Mouse (Mus musculus) limb, embryonic 11.5 days (tissue): ENCODE results near the gene Nfe2l2. TPM values are rescaled to one million over a fixed set of nuclear protein-coding genes. Genes with fewer than 3 reads are reported as not detected.

Experiments used
- ATAC-seq: fragments of 200-750 bp; cut with Nextera tagmentation; 2 replicates; pipeline ENCODE4 v1.8.0; 2017; ENCODE audit warnings: low read depth; ENCODE audit not compliant: insufficient number of reproducible peaks, low FRiP score, low TSS enrichment
- DNase-seq: peaks from one replicate; pipeline ENCODE4 v3.0.0-alpha.2; 2015; ENCODE audit warnings: low spot score
- H3K27ac ChIP-seq: fragments of 300-500 bp; sonication (generic); replicated peaks from 2 replicates; pipeline ENCODE4 v1.5.1; 2014; ENCODE audit warnings: low read depth, mild to moderate bottlenecking, low read length
- H3K27me3 ChIP-seq: fragments of 300-500 bp; sonication (generic); 2 replicates; pipeline ENCODE4 v1.6.1; 2014; ENCODE audit warnings: mild to moderate bottlenecking, low read length, mixed read lengths; ENCODE audit not compliant: control insufficient read depth, insufficient read depth
- H3K36me3 ChIP-seq: fragments of 300-500 bp; sonication (generic); 2 replicates; pipeline ENCODE4 v1.6.1; 2014; ENCODE audit warnings: mild to moderate bottlenecking, low read length, moderate library complexity, mixed read lengths; ENCODE audit not compliant: control insufficient read depth, insufficient read depth
- H3K4me1 ChIP-seq: fragments of 300-500 bp; sonication (generic); 2 replicates; pipeline ENCODE4 v1.6.1; 2014; ENCODE audit warnings: low read length, mixed read lengths; ENCODE audit not compliant: control insufficient read depth, insufficient read depth
- H3K4me2 ChIP-seq: fragments of 300-500 bp; sonication (generic); 2 replicates; pipeline ENCODE4 v1.6.1; 2014; ENCODE audit warnings: low read depth, mild to moderate bottlenecking, moderate library complexity; ENCODE audit not compliant: severe bottlenecking
- H3K4me3 ChIP-seq: fragments of 300-500 bp; sonication (generic); 2 replicates; pipeline ENCODE4 v1.5.1; 2014; ENCODE audit warnings: low read depth, low read length
- H3K9ac ChIP-seq: fragments of 300-500 bp; sonication (generic); 2 replicates; pipeline ENCODE4 v1.6.1; 2014; ENCODE audit warnings: mild to moderate bottlenecking, low read length
- H3K9me3 ChIP-seq: fragments of 300-500 bp; sonication (generic); 2 replicates; pipeline ENCODE4 v1.6.1; 2016; ENCODE audit warnings: low read length; ENCODE audit not compliant: control insufficient read depth
- WGBS: fragments of 180-500 bp; shearing (Covaris S2); extraction: QIAGEN DNeasy Blood & Tissue Kit; methylation state at CpG from one replicate; pipeline ENCODE4 v1.1.7; 2014; 5-methylcytosine and 5-hydroxymethylcytosine counted together
- polyA plus RNA-seq: library from polyadenylated mRNA; unstranded; fragments of >200 nt; fragmentation: Nextera tagmentation; extraction: Ambion mirVana; gene quantifications from 2 replicates; pipeline ENCODE4 v1.2.1, GENCODE M21; 2014

Nfe2l2 gene
- 42.1 and 45.3 TPM in 2 replicates for polyA plus RNA-seq

DNA sequence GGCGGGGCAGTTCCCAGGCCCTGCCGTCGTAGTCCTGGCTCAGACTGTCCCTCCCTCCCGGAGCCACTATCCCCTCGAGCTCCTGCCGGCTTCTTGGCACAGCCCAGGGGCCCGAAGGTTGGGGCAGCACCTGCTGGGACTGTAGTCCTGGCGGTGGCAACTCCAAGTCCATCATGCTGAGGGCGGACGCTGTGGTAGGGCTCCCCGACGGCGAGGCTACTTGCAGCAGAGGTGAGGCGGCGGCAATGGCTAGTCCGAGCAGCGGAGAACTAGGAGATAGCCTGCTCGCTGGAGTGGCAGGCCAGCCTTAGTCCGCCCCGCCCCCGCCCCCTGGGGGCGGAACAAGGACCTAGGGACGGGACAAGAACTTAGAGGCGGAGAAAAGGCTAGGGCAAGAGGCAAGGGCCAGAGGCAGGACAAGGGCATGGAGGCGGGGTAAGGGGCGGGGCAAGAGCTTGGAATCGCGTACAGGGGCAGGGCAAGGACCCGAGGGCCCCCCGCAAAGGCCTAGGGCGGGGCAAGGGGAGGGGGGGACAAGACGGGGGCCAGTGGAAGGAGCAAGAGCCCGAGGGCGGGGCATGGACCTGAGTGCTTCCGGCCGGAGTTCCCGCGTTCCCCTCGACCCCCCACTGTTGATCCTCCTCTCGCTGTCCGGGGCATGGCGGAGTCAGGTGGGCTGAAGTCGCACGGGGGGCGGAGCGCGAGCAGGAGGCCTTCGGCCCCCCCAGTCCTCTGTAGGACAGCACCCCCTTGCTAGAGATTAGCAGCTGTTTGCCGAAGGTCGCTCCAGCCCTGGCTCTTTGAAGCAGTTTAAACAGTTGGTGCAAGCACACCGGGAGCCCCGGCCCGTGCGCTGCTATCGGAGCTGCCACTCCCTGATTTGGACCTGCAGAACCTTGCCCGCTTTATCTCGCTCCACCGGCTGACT, at the start of gene Nfe2l2:
TSS of gene Nfe2l2 (minus strand) at position 408 of the 928 bp plus-strand sequence.
- Histone ChIP-seq H3K9ac (peak within 1 kb of the TSS; percentile 86), H3K9me3 (no peaks in the 10 kb centered on the region), H3K4me3 (peak within 1 kb of the TSS; percentile 86), H3K36me3 (no peaks in the 10 kb centered on the region), H3K27me3 (no peaks in the 10 kb centered on the region), H3K4me2 (peak within 1 kb of the TSS; percentile 88), H3K27ac (peak within 1 kb of the TSS; percentile 93), H3K4me1 (peaks cover 13% of the 10 kb centered on the region)
- peak; percentile 98 for DNase-seq
- WGBS, result under 1% methylated on average over 54 of the region's 58 CpGs
- ATAC-seq, result peak; percentile 92

DNA sequence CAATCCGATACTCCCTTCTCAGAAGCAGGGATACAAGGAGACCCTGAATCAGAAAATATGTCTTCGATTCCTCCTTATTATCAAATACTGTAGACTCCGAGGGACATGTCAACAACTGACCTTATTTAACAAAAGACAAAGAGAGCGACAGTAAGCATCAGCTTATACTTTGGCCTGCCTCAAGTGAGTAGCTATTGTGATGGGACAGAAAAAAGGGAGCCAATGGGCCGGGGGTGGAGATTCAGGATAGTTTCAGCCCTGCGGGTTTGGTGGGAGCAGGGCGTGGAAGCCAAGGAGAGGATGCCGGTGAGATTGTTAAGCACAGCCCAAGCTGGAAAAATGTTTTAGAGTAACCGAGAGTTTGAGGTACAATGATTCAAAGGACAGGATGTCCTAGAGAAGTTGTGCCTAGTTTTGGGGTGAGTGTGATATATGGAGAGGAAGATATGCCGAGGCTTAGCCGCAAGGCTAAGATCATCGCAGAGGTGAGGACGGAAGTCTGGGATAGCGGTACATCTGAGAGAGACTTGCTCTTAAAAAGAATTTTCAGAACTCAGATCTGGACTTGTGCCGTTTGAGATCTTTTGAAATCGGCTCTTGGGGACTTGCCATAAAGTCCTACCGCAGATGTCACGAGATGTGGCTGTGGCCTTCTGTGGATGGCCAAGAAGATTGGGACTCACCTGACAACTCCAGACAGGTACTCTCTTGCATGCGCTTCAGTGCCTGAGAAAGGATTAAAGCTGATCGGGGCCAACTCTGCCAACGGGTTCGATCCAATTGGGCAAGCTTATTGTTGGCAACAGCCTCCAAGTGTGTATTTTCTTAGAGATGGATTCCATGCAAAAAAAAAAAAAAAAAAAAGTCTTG, 48.1 kb upstream of the Nfe2l2 start:
- Histone ChIP-seq H3K4me3 (no peak overlapping the region), H3K9me3 (no peaks in the 10 kb centered on the region), H3K36me3 (no peaks in the 10 kb centered on the region), H3K27me3 (no peaks in the 10 kb centered on the region), H3K27ac (no peak overlapping the region), H3K4me2 (no peak overlapping the region), H3K9ac (no peak overlapping the region), H3K4me1 (peaks cover 5% of the 10 kb centered on the region)
- no peak for DNase-seq
- WGBS, result 92% methylated on average over 22 of the region's 22 CpGs
- no peak for ATAC-seq

DNA sequence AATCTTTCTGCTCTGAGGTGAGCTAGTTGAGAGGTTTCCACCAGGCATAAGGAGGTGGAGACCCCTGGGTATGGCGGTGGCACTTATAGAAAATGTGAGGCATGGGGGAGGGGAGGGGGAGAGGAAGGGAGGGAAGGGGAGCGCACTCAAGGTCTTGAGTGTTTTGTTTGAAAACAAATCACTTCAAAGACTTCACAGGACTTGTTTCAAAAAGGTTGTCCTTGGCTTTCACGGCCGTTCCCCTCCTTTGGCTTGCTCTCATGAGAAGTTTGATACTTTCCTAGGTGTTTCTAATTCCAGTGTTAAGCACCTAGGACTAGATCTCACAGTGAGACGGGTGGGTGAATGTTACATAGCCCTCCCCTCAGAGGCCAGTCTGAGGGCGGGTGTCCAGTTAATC, 47.5 kb upstream of the Nfe2l2 start:
- DNase-seq (no peak), ATAC-seq (no peak)
- no peak overlapping the region for H3K27ac ChIP-seq
- H3K4me3 ChIP-seq, result no peak overlapping the region
- 72% methylated on average over 6 of the region's 6 CpGs for WGBS
- no peaks in the 10 kb centered on the region for H3K27me3 ChIP-seq
- no peak overlapping the region for H3K4me2 ChIP-seq
- H3K36me3 ChIP-seq, result no peaks in the 10 kb centered on the region
- no peaks in the 10 kb centered on the region for H3K9me3 ChIP-seq
- no peak overlapping the region for H3K9ac ChIP-seq
- no peaks in the 10 kb centered on the region; the same call in 1 of the 2 replicates for H3K4me1 ChIP-seq

DNA sequence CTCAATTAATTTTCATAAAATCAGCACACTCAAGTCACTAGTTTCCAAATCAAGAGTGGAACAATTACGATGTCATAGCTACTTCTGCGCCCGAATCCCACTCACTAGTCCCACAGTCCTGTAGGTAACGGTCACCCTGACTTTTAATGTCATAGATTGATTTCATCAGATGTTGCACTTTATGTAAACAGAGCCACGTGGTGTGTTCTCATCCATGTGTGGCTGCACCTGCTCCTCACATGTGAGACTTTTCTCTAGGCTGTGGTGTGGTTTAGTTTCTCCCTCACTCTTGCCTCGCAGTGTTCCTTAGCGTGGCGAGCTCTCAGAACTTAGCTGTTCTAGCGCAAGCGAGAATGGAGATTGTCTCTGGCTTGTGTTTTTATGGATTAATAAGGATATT, 46.4 kb upstream of the Nfe2l2 start:
- no peaks in the 10 kb centered on the region for H3K27me3 ChIP-seq
- WGBS, result 90% methylated on average over 10 of the region's 10 CpGs
- no peak overlapping the region for H3K27ac ChIP-seq
- H3K4me2 ChIP-seq, result no peak overlapping the region
- no peaks in the 10 kb centered on the region for H3K4me1 ChIP-seq
- no peaks in the 10 kb centered on the region for H3K9me3 ChIP-seq
- DNase-seq (no peak), ATAC-seq (no peak)
- H3K9ac ChIP-seq, result no peak overlapping the region
- no peaks in the 10 kb centered on the region for H3K36me3 ChIP-seq
- H3K4me3 ChIP-seq, result no peak overlapping the region

DNA sequence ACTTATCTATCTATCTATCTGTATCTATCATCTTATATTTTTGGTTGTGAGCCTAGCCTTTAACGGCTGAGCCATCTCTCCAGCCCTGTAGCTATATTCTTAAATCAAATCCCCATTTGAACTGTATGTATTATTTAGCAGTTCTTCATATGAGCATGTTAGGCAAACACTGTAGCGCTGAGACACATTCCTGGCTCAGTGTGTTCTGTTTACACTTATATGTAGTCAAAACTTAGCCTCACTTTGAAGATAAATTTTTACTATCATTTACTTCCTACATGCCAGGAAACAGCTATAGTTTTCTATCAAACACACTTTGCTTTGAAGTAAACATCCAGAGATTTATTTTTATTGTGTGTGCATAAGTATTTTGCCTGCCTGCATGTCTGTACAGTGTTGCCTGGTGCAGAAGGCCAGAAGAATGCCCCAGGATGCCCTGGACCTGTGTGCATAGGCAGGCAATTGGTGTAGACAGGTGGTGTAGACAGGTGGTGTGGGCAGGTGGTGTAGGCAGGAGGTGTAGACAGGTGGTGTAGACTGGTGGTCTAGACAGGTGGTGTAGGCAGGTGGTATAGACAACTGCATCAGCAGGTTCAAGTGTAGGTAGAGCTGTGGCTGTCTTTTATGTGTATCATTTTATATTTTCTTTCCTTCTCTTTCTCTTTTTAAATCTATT, 45.7 kb upstream of the Nfe2l2 start:
- Histone ChIP-seq H3K36me3 (no peaks in the 10 kb centered on the region), H3K27ac (no peak overlapping the region), H3K27me3 (no peaks in the 10 kb centered on the region), H3K4me3 (no peak overlapping the region), H3K9me3 (no peaks in the 10 kb centered on the region), H3K9ac (no peak overlapping the region), H3K4me2 (no peak overlapping the region), H3K4me1 (no peaks in the 10 kb centered on the region)
- DNase-seq, result no peak
- 98% methylated on average over 2 of the region's 2 CpGs for WGBS
- ATAC-seq, result no peak

DNA sequence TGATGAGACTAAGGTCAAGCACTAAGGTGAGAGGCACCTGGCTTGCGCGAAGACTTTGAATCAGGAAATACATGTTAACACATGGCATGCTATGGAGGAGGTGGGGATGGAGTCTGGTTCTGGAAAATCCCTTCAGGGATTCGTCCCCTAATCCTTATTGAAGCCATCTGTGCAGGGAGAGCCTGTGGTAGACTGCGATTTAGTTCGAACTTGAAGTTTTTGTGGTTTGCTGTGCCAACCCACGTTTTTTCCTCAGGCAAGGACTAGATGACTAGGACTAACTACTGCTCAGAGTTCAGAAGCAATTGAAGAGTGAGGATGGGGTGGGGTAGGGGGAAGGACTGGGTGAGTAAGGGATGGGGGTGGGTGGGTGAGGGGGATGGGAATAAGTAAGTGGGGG, 44.4 kb upstream of the Nfe2l2 start:
- WGBS, result 73% methylated on average over 6 of the region's 6 CpGs
- Histone ChIP-seq H3K4me1 (no peaks in the 10 kb centered on the region), H3K27ac (no peak overlapping the region), H3K4me3 (no peak overlapping the region), H3K4me2 (no peak overlapping the region), H3K27me3 (no peaks in the 10 kb centered on the region), H3K36me3 (no peaks in the 10 kb centered on the region), H3K9ac (no peak overlapping the region), H3K9me3 (no peaks in the 10 kb centered on the region)
- ATAC-seq (no peak), DNase-seq (no peak)

DNA sequence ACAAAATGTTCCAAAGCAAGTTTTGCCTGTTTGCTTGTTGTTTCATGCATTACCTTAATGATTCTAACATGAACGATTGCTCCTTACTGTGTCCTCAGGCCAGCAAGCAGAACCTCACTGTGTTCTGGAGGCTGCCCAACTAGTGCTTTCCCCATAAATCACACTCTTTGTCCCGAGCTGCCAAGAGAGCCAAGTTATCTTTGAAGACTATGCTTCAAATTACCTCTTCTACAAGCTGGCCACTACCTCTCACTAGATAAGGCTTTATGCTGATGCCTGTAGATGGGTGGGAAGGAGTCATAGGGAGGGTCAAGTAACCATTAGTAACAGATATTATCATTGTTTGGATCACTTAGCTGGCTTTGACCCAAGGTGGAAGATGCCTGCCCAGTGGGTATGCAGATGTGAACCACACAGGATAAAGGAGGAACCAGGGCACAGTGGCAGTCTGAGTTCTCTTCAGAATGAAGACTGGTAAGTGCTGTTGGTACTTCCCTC, 32.6 kb upstream of the Nfe2l2 start:
- no peaks in the 10 kb centered on the region for H3K27me3 ChIP-seq
- H3K4me3 ChIP-seq, result no peak overlapping the region
- ATAC-seq (no peak), DNase-seq (no peak)
- no peaks in the 10 kb centered on the region for H3K36me3 ChIP-seq
- H3K9ac ChIP-seq, result no peak overlapping the region
- no peak overlapping the region for H3K4me2 ChIP-seq
- WGBS, result 68% methylated on average over 2 of the region's 2 CpGs
- H3K4me1 ChIP-seq, result no peaks in the 10 kb centered on the region
- H3K27ac ChIP-seq, result no peak overlapping the region
- no peaks in the 10 kb centered on the region for H3K9me3 ChIP-seq
